Mouse (Mus musculus) liver, adult (tissue): ENCODE measurements around the gene Pstpip1.

Experiments used
- GATA4 ChIP-seq: IDR thresholded peaks from 2 replicates; pipeline ENCODE4 v1.6.1; 2014; ENCODE audit warnings: mild to moderate bottlenecking, low read length; ENCODE audit not compliant: insufficient replicate concordance

The Pstpip1 gene

GRCm38 (mm10) chr9:56090546-56091225 lies 924 bp downstream of the Pstpip1 start:
- no peak for TF ChIP-seq GATA4

GRCm38 (mm10) chr9:56092102-56092501 lies 2.3 kb downstream of the Pstpip1 start:
- no peak for TF ChIP-seq GATA4

DNA sequence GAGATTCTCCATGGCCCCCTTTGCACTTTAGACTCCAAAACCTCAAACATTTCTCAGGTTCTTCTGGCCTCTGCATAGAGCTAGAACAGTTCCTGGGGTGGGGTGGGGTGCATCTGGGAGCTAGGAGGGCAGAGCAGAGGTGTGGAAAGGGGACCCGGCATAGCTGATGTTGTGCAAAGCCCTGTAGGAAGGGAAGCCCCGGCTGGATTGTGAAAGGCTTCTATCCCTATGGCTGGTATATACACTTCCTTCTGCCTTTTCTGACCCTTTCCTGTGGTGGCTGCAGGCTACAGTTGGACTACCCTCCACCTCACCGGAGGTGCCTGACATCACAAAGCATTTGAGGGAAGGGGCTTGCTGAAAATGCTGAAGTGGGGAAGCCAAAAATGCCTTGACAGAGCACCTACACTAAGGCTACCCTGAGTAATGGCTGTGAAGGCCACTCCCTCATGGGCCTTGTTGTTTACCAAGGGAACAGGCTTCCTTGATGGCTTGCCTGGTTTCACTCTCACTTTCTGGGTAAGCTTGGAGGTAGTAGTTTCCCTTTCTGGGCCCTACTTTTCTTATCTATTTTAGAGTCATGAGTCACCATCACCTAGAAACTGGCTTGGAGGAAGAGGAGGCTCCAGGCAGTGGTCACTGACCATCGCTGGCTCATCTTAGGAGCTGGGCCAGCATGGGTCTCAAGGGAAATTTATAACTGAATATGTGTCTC lies 8.0 kb downstream of the Pstpip1 start:
- TF ChIP-seq GATA4 = no peak

DNA sequence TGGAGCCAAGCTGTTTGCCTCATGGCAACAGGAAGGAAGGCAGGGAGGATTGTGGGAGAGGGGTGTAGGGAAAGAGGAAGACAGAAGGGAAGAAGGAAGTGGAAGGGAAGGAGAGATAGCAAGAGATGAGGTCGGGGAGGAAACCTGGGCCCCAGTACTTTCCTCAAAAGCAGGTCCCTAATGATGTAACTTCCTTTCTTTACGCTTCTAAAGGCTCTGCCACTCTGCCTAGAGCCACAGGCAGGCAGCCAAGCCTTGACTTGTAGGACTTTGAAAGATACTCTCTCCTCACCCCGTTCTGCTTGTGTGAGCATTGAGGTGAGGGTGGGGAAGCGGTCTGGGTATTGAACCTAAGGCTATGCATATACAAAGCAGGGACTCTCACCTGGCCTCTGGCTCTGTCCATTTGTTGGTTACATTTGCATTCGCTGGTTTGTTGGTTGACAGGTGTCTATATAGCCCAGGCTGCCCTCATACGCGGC lies 10.3 kb downstream of the Pstpip1 start:
- no peak for TF ChIP-seq GATA4

DNA sequence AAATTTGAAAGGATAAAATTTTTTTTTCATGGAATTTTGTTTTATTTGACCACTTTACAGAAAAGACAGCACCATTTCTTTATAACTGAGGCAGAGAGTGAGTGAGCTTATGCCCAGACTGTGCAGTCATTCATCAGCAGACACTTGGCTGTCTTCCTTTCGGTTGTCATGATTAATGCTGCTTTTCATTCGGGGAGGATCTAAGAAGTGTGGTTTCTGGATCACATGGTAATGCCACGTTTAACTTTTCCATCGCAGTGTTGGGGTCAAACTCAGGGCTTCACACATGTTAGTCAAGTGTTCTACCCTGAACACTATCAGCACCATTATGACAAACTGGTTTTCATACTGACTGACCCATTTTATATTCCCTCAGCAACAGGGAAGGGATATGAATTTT lies 11.3 kb downstream of the Pstpip1 start:
- TF ChIP-seq GATA4 = no peak

GRCm38 (mm10) chr9:56104921-56105320 lies 15.2 kb downstream of the Pstpip1 start:
- no peak for TF ChIP-seq GATA4

GRCm38 (mm10) chr9:56106274-56107072 lies 16.7 kb downstream of the Pstpip1 start:
- no peak for TF ChIP-seq GATA4

GRCm38 (mm10) chr9:56107527-56107926 lies 17.8 kb downstream of the Pstpip1 start:
- no peak for TF ChIP-seq GATA4

GRCm38 (mm10) chr9:56108174-56108573 lies 18.4 kb downstream of the Pstpip1 start:
- TF ChIP-seq GATA4 = no peak

- TF ChIP-seq GATA4 = no peak
These were observed 28.3 kb downstream of the Pstpip1 start for GRCm38 (mm10) chr9:56118091-56118490.

DNA sequence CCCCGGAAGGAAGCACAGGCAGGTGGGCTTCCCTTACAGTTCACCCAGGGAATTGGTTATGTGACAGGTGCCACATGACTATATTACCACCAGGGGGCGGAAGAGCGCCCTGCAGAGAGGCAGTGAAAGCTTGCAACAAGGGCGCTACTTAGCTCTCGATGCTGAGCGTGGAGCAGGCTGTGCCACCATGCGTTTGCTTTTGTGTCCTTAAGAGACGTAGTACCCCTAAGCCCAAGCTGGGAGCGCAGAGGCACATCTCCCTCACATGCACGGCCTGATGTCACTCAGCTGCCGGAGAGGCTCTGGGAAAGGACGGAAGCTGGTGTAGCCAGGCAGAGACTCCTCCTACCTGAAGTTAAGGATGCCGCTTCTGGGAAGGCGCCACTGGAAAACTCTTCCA lies 28.8 kb downstream of the Pstpip1 start:
- TF ChIP-seq GATA4 = no peak

- TF ChIP-seq GATA4 = no peak
These were observed 29.9 kb downstream of the Pstpip1 start for GRCm38 (mm10) chr9:56119651-56120050.

DNA sequence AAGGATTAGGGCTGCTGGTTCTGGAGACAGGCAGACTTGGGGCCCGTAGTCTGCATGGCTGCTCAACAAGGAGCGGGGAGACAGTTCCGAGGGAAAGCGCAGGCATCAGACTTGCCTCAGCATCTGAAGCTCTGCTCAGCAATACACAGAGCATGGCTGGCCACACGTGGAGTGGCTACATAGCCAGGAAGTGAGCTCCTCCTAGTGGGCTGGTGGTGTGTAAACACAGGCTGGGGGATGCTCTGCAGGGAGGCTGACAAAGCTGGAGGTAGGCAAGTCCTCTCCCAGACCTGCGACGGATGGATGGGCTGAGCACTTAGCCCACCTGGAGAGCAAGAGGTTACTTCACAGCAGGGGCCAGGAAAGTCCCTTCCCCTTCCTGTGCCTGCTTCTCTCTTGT lies 31.3 kb downstream of the Pstpip1 start:
- TF ChIP-seq GATA4 = no peak

- TF ChIP-seq GATA4 = no peak
These were observed 33.2 kb downstream of the Pstpip1 start for GRCm38 (mm10) chr9:56122973-56123372.

GRCm38 (mm10) chr9:56123613-56124012 lies 33.9 kb downstream of the Pstpip1 start:
- no peak for TF ChIP-seq GATA4

GRCm38 (mm10) chr9:56124561-56124960 lies 34.8 kb downstream of the Pstpip1 start:
- TF ChIP-seq GATA4 = no peak
